Mouse (Mus musculus): ENCODE results near the gene Klhl7.
A peak's percentile ranks its signal among the peaks of the same experiment; 100 is the strongest.

DNA sequence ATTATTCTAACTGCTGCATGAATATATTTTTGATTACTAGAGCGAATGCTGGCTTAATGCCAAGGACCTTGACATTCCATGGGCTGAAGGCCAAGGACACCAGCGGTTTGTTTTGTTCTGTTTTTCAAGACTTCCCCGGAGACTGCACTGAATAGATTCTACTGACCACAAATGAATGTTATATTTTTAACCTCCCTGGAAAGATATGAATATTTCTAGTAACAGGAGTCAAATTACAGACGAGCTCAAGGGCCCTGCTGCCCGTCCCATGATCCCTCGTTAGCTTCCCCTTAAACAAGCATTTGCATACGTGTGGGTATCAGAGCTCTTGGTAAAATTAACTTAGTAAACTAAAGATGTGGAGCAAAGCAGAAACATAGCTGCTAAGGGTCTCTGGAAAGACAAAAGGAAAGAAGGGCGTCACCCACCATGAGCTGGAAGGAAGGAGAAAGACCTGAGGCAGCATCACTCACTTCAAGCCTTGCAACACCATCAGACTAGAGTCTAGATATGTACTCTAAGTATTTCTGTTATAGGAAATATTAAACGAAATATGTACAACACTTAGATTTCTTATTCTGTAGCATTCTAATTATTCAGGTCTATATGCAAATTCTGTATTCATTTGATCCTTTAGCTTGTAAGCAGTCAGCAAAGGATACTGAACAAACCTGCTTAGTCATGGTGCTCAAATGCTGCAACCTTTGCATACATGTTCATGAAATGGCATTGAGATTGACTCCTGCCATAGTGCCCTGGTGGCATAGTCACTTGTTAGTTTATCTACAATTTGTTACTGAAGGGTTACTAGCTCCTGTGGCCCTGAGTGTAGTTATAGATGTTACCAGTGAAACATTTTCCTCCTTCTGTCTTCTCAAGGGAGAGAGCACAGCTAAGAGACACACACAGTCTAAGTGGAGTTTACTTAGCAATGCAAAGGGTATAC is 46.9 kb upstream of the Klhl7 start:
- TF ChIP-seq CTCF (IDR thresholded peaks at IDR 0.05): no peak
- 0 out of 2 replicates have a peak, but pooled peaks have one; percentile 47 for TF ChIP-seq EP300 (IDR thresholded peaks at IDR 0.05; ENCODE audit: insufficient read depth, low read depth, low read length)

Measured in heart, adult 2 months (tissue).